Comparison of ENCODE assay signal across 31 mouse cellular contexts in the genomic region with DNA sequence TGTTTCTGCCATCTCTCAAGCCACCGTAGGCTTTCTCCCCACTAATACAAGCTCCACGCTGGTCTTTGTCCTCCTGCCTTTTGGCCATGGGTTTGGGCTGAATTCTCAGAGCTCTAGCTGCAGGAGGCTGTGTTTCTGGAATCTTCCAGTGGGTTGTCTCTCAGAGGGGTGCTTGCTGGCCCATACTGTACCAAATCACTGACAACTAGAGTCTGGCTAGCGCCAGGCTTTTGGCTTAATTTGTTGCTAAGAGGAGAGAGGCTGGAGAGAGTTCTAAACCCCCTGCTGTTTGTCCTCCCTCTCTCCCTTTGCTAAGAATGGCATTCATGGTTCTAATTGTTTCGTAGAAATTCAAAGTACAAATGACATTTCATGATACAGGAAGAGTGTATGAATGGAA. TPM values are rescaled to one million over a fixed set of nuclear protein-coding genes. Genes with fewer than 3 reads are reported as not detected.
DNase-seq lines count a peak whose midpoint lies in the region; ATAC-seq and TF ChIP-seq lines count a peak whose summit lies in the region.
"Had no signal": no experiment of that assay in that cellular context is flagged by ENCODE, and none has a peak within 500 bp of the region (broad histone marks: within the 10 kb centered on the region; RNA-seq: fewer than 3 reads in every experiment).

No protein-coding gene starts in this region.

- no peak for TF ChIP-seq CTCF in intestine, postnatal 0 days (IDR thresholded peaks at IDR 0.05; ENCODE audit: low read depth)

- H3K36me3 ChIP-seq in intestine, postnatal 0 days (ENCODE audit: control insufficient read depth, insufficient read depth): no peaks in the 10 kb centered on the region
- no peaks in the 10 kb centered on the region for H3K36me3 ChIP-seq in intestine, embryonic 16.5 days (ENCODE audit: control insufficient read depth, insufficient read depth, low read length)
- no peaks in the 10 kb centered on the region for H3K36me3 ChIP-seq in neural tube, embryonic 13.5 days
- H3K36me3 ChIP-seq: heart, embryonic 13.5 days; limb, embryonic 12.5 days had no signal

- DNase-seq in cerebellum, postnatal 10 days: peak; percentile 49 to 67
- no peak for DNase-seq in cerebellum, adult 11-12 months
- DNase-seq in neural tube, embryonic 10.5 days (ENCODE audit: extremely low spot score, low spot score): no peak
- no peak for DNase-seq in thymus, postnatal 25 days
- DNase-seq in gastrocnemius, postnatal 36 days: no peak
- DNase-seq: adrenal gland, postnatal 14 days; cerebellum, adult 9-11 months; gastrocnemius, postnatal 25 days; heart, adult 2 months; heart, postnatal 14 days; kidney, adult 2 months; kidney, postnatal 10 days; liver, postnatal 0 days; right cerebral cortex, postnatal 25 days; spleen, adult 18-20 months had no signal

- no peaks in the 10 kb centered on the region for H3K9me3 ChIP-seq in intestine, postnatal 0 days (ENCODE audit: control insufficient read depth)
- H3K9me3 ChIP-seq in intestine, embryonic 16.5 days (ENCODE audit: control insufficient read depth, low read length): no peaks in the 10 kb centered on the region
- no peaks in the 10 kb centered on the region for H3K9me3 ChIP-seq in neural tube, embryonic 13.5 days
- H3K9me3 ChIP-seq: heart, embryonic 13.5 days; limb, embryonic 12.5 days had no signal

- no peaks in the 10 kb centered on the region for H3K27me3 ChIP-seq in intestine, postnatal 0 days (replicated peaks; ENCODE audit: control insufficient read depth, insufficient read depth, low read length)
- H3K27me3 ChIP-seq in intestine, embryonic 16.5 days (replicated peaks; ENCODE audit: control insufficient read depth, insufficient read depth, low read length): no peaks in the 10 kb centered on the region
- no peaks in the 10 kb centered on the region for H3K27me3 ChIP-seq in neural tube, embryonic 13.5 days
- H3K27me3 ChIP-seq: heart, embryonic 13.5 days; limb, embryonic 12.5 days had no signal

- 68% methylated on average over 4 of the region's 4 CpGs for whole genome bisulfite sequencing in intestine, postnatal 0 days
- WGBS in intestine, embryonic 16.5 days: 63% methylated on average over 4 of the region's 4 CpGs
- 32% methylated on average over 4 of the region's 4 CpGs for WGBS in neural tube, embryonic 13.5 days

- no peak for ATAC-seq in intestine, postnatal 0 days
- ATAC-seq in intestine, embryonic 16.5 days: no peak
- no peak for ATAC-seq in neural tube, embryonic 13.5 days (ENCODE audit: low read depth)
- ATAC-seq: forebrain, embryonic 16.5 days; liver, postnatal 0 days; lung, postnatal 0 days had no signal

- H3K9ac ChIP-seq in intestine, postnatal 0 days (ENCODE audit: low read depth, low read length): no peak overlapping the region
- no peak overlapping the region for H3K9ac ChIP-seq in intestine, embryonic 16.5 days (ENCODE audit: low read depth, low read length)
- H3K9ac ChIP-seq in neural tube, embryonic 13.5 days: no peak overlapping the region
- H3K9ac ChIP-seq: heart, embryonic 13.5 days; limb, embryonic 12.5 days; liver, postnatal 0 days had no signal

- H3K27ac ChIP-seq in intestine, postnatal 0 days (ENCODE audit: low read depth, low read length): peak overlapping the region; percentile 71; the same call in 1 of the 2 replicates
- H3K27ac ChIP-seq in intestine, embryonic 16.5 days (ENCODE audit: low read length): no peak overlapping the region
- peak overlapping the region; percentile 7; the same call in 1 of the 2 replicates for H3K27ac ChIP-seq in neural tube, embryonic 13.5 days (replicated peaks)
- H3K27ac ChIP-seq: heart, adult 2 months; heart, embryonic 13.5 days; limb, embryonic 12.5 days; macrophage had no signal

- H3K4me3 ChIP-seq in intestine, postnatal 0 days (ENCODE audit: low read depth, low read length): no peak overlapping the region
- no peak overlapping the region for H3K4me3 ChIP-seq in intestine, embryonic 16.5 days (ENCODE audit: low read length)
- H3K4me3 ChIP-seq in neural tube, embryonic 13.5 days: no peak overlapping the region
- H3K4me3 ChIP-seq: heart, adult 2 months; heart, embryonic 13.5 days; limb, embryonic 12.5 days; myocyte had no signal

- intact Hi-C loops in gastrocnemius, postnatal 36 days (cut with DNase I): no loop called here

- H3K4me1 ChIP-seq in intestine, postnatal 0 days (replicated peaks; ENCODE audit: control insufficient read depth, insufficient read depth, low read length): no peaks in the 10 kb centered on the region; the same call in 1 of the 2 replicates
- no peaks in the 10 kb centered on the region for H3K4me1 ChIP-seq in intestine, embryonic 16.5 days (ENCODE audit: control insufficient read depth, insufficient read depth, low read length)
- H3K4me1 ChIP-seq in neural tube, embryonic 13.5 days (replicated peaks): peaks cover 22% of the 10 kb centered on the region
- H3K4me1 ChIP-seq: limb, embryonic 12.5 days had no signal

- no peak overlapping the region for H3K4me2 ChIP-seq in intestine, postnatal 0 days (replicated peaks; ENCODE audit: low read depth)
- no peak overlapping the region for H3K4me2 ChIP-seq in intestine, embryonic 16.5 days (ENCODE audit: low read depth, low read length)
- H3K4me2 ChIP-seq in neural tube, embryonic 13.5 days: no peak overlapping the region
- H3K4me2 ChIP-seq: heart, embryonic 13.5 days; limb, embryonic 12.5 days; liver, embryonic 11.5 days had no signal

RNA-seq across cellular contexts. Expression of a gene that starts 12.7 kb away (rescaled TPM):
- not detected in 2 replicates for polyA plus RNA-seq in intestine, postnatal 0 days (2015; fragmentation: Nextera tagmentation; extraction: Ambion mirVana)
- polyA plus RNA-seq in intestine, embryonic 16.5 days (2015; fragmentation: Nextera tagmentation; extraction: Ambion mirVana): not detected in 2 replicates
- not detected in 2 replicates for polyA plus RNA-seq in neural tube, embryonic 13.5 days (2015; fragmentation: Nextera tagmentation; extraction: Ambion mirVana)
- not detected for total RNA-seq in gastrocnemius, postnatal 36 days (2021)
- total RNA-seq: adrenal gland, postnatal 14 days; gastrocnemius, postnatal 25 days; heart, adult 2 months; heart, postnatal 14 days; left cerebral cortex, postnatal 10 days; neutrophil, adult 5-6 weeks had no signal
- polyA plus RNA-seq: embryonic facial prominence, embryonic 14.5 days; forebrain, embryonic 16.5 days; heart, embryonic 13.5 days; limb, embryonic 12.5 days; liver, postnatal 0 days; lung, postnatal 0 days; macrophage; myocyte; thymus, postnatal 0 days had no signal

RNA-seq across cellular contexts. Expression of a gene that starts 22.0 kb away (rescaled TPM):
- 5.2 and 5.3 TPM in 2 replicates for polyA plus RNA-seq in intestine, postnatal 0 days (2015; fragmentation: Nextera tagmentation; extraction: Ambion mirVana)
- 13.6 and 25.5 TPM in 2 replicates for polyA plus RNA-seq in intestine, embryonic 16.5 days (2015; fragmentation: Nextera tagmentation; extraction: Ambion mirVana)
- polyA plus RNA-seq in neural tube, embryonic 13.5 days (2015; fragmentation: Nextera tagmentation; extraction: Ambion mirVana): 0.15 TPM in 1 of 2 replicates, not detected in the other
- total RNA-seq in gastrocnemius, postnatal 36 days (2021): not detected
- total RNA-seq: adrenal gland, postnatal 14 days; gastrocnemius, postnatal 25 days; heart, adult 2 months; heart, postnatal 14 days; layer of hippocampus, postnatal 14 days; left cerebral cortex, postnatal 10 days; neutrophil, adult 5-6 weeks had no signal
- polyA plus RNA-seq: embryonic facial prominence, embryonic 14.5 days; heart, adult 2 months; kidney, adult 2 months; liver, postnatal 0 days; macrophage; myocyte had no signal

RNA-seq across cellular contexts. Expression of a gene that starts 52.9 kb away (rescaled TPM):
- polyA plus RNA-seq in intestine, postnatal 0 days (2015; fragmentation: Nextera tagmentation; extraction: Ambion mirVana): 17.4 and 26.4 TPM in 2 replicates
- 2,358 and 2,787 TPM in 2 replicates for polyA plus RNA-seq in intestine, embryonic 16.5 days (2015; fragmentation: Nextera tagmentation; extraction: Ambion mirVana)
- polyA plus RNA-seq in neural tube, embryonic 13.5 days (2015; fragmentation: Nextera tagmentation; extraction: Ambion mirVana): 0.40 TPM in 1 of 2 replicates, not detected in the other
- not detected for total RNA-seq in gastrocnemius, postnatal 36 days (2021)
- total RNA-seq: gastrocnemius, postnatal 25 days; heart, adult 2 months; heart, postnatal 14 days; layer of hippocampus, postnatal 14 days; left cerebral cortex, postnatal 10 days; neutrophil, adult 5-6 weeks had no signal
- polyA plus RNA-seq: embryonic facial prominence, embryonic 14.5 days; limb, embryonic 12.5 days; macrophage; myocyte; urinary bladder, adult 2 months had no signal

Comparison
In these comparisons a context has a peak if more than half of its experiments do, and no peak if none do; other contexts are left out.
1. DNase-seq: peak in cerebellum, postnatal 10 days (2 of 2); none in cerebellum, adult 11-12 months (single experiment), neural tube, embryonic 10.5 days (single experiment), thymus, postnatal 25 days (single experiment) and gastrocnemius, postnatal 36 days (0 of 2).
2. RNA of a gene that starts 52.9 kb away (polyA plus RNA-seq): 2,358 to 2,787 TPM in intestine, embryonic 16.5 days; 17.4 to 26.4 TPM in intestine, postnatal 0 days and 0.40 TPM in neural tube, embryonic 13.5 days; every median in the first group is over 10 times any median in the second.